Mouse (Mus musculus) spleen, adult 2 months (tissue): ENCODE measurements around the gene Zfp811.

Source experiments
- CTCF ChIP-seq: fragments of 200-500 bp; IDR thresholded peaks from 2 replicates; pipeline ENCODE4 v1.5.1; 2011; ENCODE audit warnings: mild to moderate bottlenecking, inconsistent platforms; ENCODE audit not compliant: insufficient read depth, insufficient read length, insufficient replicate concordance; ENCODE audit errors: extremely low read depth
- POLR2A ChIP-seq: fragments of 200-500 bp; IDR thresholded peaks from 2 replicates; pipeline ENCODE4 v1.6.1; 2011; ENCODE audit warnings: low read depth, low read length, inconsistent platforms

DNA sequence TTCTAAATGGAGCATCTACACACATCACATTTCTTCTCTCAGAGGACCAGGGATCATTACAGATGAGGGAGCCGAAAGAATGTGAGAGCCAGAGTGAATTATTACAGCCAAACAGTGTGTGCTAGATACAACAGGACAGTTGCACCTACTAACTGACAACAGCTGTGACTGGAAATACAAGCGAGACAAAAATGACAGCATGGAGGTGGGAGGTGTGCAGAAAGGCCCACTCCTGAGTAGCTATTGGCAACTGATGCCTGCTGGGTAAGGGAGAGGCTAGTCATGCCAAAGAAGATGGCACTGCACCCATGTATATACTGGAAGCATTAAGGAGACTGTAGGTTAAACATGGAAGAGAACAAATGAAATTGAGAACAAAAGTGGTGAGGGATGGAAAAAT, 43.3 kb downstream of the Zfp811 start:
- no peak for TF ChIP-seq CTCF
- no peak for TF ChIP-seq POLR2A
